Mouse (Mus musculus): ENCODE results near the gene Casp7. TPM values are rescaled to one million over a fixed set of nuclear protein-coding genes. Genes with fewer than 3 reads are reported as not detected.
A peak's percentile ranks its signal among the peaks of the same experiment; 100 is the strongest.
"Not testable (repeated sequence)": the region's sequence is repeated elsewhere in the genome, so short reads cannot be mapped to it uniquely, and the experiment has no call there.

Casp7 gene
- polyA plus RNA-seq (2021): 20.5 TPM

DNA sequence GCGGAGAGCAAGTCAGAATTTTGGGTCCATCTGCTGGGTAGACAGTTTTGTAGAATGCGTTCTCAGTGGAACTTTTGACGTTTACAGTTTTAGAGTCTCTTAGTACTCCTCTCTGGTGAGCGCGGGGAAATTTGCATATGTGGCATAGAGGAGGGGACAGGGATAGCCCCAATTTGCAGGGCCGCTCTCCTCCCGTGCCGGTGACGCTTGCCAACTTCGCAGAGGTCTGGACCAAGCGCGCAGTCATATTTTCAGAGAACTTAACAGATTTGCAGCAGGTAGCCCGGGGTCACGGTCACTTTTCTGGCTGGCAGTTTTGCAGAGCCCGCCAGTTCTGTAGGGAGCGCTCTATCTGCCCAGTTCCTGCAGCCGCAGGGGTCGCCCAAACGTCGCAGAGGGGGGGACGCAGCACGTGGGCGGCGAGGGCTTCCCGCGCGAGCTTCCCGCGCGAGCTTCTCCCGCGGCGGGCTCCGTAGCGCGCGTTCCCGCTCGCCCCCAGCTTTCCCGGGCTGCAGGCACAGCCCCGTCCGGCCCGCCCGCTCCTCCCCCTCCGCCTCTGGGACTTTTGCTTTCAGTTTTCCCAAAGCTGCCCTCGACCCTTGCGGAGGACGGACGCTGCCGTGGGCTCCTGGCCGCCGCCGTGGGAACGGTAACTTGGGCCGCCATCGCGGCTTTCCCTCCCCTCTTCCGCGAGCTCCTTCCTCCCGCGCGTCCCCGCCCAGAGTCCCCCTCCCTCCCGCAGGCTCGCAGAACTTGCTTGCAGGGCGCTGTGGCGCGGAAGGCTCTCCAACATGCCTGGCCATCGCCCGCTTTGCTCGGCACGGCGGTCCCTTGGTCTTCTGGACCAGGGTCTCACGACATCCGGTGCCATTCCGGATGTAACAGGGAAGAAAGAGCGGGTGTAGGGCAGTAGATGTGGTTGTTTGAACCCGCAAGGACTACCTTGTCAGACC, at the start of gene Casp7:
Casp7 (plus strand) TSS at position 461 of the 953 bp plus-strand sequence.
- DNase-seq (ENCODE audit: low read depth, low spot score) (no peak), ATAC-seq (peak; percentile 58)
- ChIA-PET CTCF (interaction anchor here (2.3 kb wide), 1 partner anchor 13 kb away, joined by 6 read pairs; no protein-coding TSS in a partner anchor), POLR2A (interaction anchor here (1.0 to 1.4 kb wide), 2 partner anchors 13 to 23 kb away, joined by 3 read pairs; no protein-coding TSS in a partner anchor)
- no peak for TF ChIP-seq CTCF (IDR thresholded peaks at IDR 0.05)
- in situ Hi-C loops (cut with MboI; ENCODE audit: low pct_unique_long_range_greater_than_20kb): no loop called here
- no peaks in the 10 kb centered on the region for H3K27me3 ChIP-seq

GRCm38 (mm10) chr19:56349295-56349694, 47.6 kb upstream of the Casp7 start:
- ATAC-seq (peak; percentile 78), DNase-seq (ENCODE audit: low read depth, low spot score) (no peak)
- peak; percentile 96 for TF ChIP-seq CTCF (IDR thresholded peaks at IDR 0.05)
- POLR2A ChIA-PET: no interaction called here
- CTCF ChIA-PET: no interaction called here
- H3K27me3 ChIP-seq: no peaks in the 10 kb centered on the region
- in situ Hi-C loops (cut with MboI; ENCODE audit: low pct_unique_long_range_greater_than_20kb): no loop called here

DNA sequence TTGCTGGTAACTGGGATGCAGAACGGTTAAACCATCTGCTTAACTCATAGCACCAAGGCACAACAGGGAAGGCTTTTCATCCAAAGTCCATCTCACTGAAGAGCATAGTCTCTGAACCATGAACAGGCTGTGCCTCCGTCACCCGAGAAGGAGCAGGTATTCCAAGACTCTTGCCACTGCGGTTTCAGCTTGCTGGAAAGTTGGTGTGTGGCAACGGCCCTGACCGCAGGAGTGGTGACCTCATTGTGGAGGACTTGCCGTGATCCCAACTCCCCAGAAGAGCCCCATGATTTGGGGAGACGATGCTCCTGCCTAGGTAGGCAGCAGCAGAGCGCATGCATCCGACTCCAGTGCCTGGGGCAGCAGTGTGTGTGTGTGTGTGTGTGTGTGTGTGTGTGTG, 43.2 kb upstream of the Casp7 start:
- peak; percentile 68 for DNase-seq (ENCODE audit: low read depth, low spot score)
- in situ Hi-C loops (cut with MboI; ENCODE audit: low pct_unique_long_range_greater_than_20kb): no loop called here
- ATAC-seq: peak; percentile 66
- no peak for TF ChIP-seq CTCF (IDR thresholded peaks at IDR 0.05)
- H3K27me3 ChIP-seq: no peaks in the 10 kb centered on the region
- CTCF ChIA-PET: no interaction called here
- POLR2A ChIA-PET: interaction anchor here (0.6 kb wide), 2 partner anchors 12 to 35 kb away, joined by 3 read pairs; no protein-coding TSS in a partner anchor

GRCm38 (mm10) chr19:56355201-56355600, 41.7 kb upstream of the Casp7 start:
- H3K27me3 ChIP-seq: no peaks in the 10 kb centered on the region
- TF ChIP-seq CTCF (IDR thresholded peaks at IDR 0.05): no peak
- POLR2A ChIA-PET: interaction anchor here (1.3 kb wide), 1 partner anchor 68 kb away, joined by 3 read pairs; no protein-coding TSS in a partner anchor
- CTCF ChIA-PET: interaction anchor here (1.3 to 1.4 kb wide), 2 partner anchors 15 to 21 kb away, joined by 3 to 5 read pairs; no protein-coding TSS in a partner anchor
- ATAC-seq: no peak
- DNase-seq (ENCODE audit: low read depth, low spot score): no peak
- in situ Hi-C loops (cut with MboI; ENCODE audit: low pct_unique_long_range_greater_than_20kb): no loop called here

GRCm38 (mm10) chr19:56356480-56357373, 40.2 kb upstream of the Casp7 start:
- TF ChIP-seq CTCF (IDR thresholded peaks at IDR 0.05): peak; percentile 78
- POLR2A ChIA-PET: no interaction called here
- CTCF ChIA-PET: interaction anchor here (0.7 to 2.2 kb wide), 3 partner anchors 9 to 226 kb away, joined by 3 to 11 read pairs (median 4); no protein-coding TSS in a partner anchor
- ATAC-seq (no peak), DNase-seq (ENCODE audit: low read depth, low spot score) (no peak)
- no peaks in the 10 kb centered on the region for H3K27me3 ChIP-seq
- in situ Hi-C loops (cut with MboI; ENCODE audit: low pct_unique_long_range_greater_than_20kb): no loop called here

DNA sequence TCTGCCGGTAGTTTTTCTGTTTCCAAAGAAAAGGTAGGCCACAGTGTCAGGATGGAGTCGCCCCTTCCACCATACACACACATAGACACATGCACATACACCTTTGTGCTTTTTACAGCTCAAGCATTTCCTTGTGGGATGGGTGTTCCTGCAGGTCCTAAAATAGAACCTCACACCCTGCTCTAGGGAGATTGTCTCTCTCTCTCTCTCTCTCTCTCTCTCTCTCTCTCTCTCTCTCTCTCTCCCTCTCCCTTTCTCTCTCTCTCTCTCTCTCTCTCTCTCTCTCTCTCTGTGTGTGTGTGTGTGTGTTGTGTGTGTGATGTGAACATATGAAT, 39.6 kb upstream of the Casp7 start:
- POLR2A ChIA-PET; DNase-seq (ENCODE audit: low read depth, low spot score): not testable (repeated sequence)

GRCm38 (mm10) chr19:56358890-56359289, 38.0 kb upstream of the Casp7 start:
- POLR2A ChIA-PET: interaction anchor here (1.1 kb wide), 1 partner anchor 9 kb away, joined by 3 read pairs; no protein-coding TSS in a partner anchor
- H3K27me3 ChIP-seq: no peaks in the 10 kb centered on the region
- no peak for ATAC-seq
- no peak for DNase-seq (ENCODE audit: low read depth, low spot score)
- TF ChIP-seq CTCF (IDR thresholded peaks at IDR 0.05): no peak
- CTCF ChIA-PET: no interaction called here
- in situ Hi-C loops (cut with MboI; ENCODE audit: low pct_unique_long_range_greater_than_20kb): no loop called here

More for the DNA sequence above, 39.6 kb upstream of the Casp7 start:
- H3K27me3 ChIP-seq; ATAC-seq; in situ Hi-C loops (cut with MboI; ENCODE audit: low pct_unique_long_range_greater_than_20kb): not testable (repeated sequence)
- CTCF ChIA-PET: interaction anchor here (1.2 to 2.2 kb wide), 2 partner anchors 9 to 13 kb away, joined by 4 to 11 read pairs; no protein-coding TSS in a partner anchor

GRCm38 (mm10) chr19:56363721-56364460, 33.0 kb upstream of the Casp7 start:
- DNase-seq (ENCODE audit: low read depth, low spot score) (no peak), ATAC-seq (no peak)
- no peaks in the 10 kb centered on the region for H3K27me3 ChIP-seq
- POLR2A ChIA-PET: interaction anchor here (0.6 kb wide), 1 partner anchor 1258 kb away, joined by 3 read pairs; no protein-coding TSS in a partner anchor
- in situ Hi-C loops (cut with MboI; ENCODE audit: low pct_unique_long_range_greater_than_20kb): no loop called here
- TF ChIP-seq CTCF (IDR thresholded peaks at IDR 0.05): no peak
- CTCF ChIA-PET: interaction anchor here (0.7 kb wide), 1 partner anchor 10 kb away, joined by 3 read pairs; no protein-coding TSS in a partner anchor

GRCm38 (mm10) chr19:56364563-56364962, 32.4 kb upstream of the Casp7 start:
- ChIA-PET CTCF (interaction anchor here (0.7 to 2.4 kb wide), 2 partner anchors 7 to 10 kb away, joined by 3 to 11 read pairs; no protein-coding TSS in a partner anchor), POLR2A (no interaction called here)
- in situ Hi-C loops (cut with MboI; ENCODE audit: low pct_unique_long_range_greater_than_20kb): no loop called here
- DNase-seq (ENCODE audit: low read depth, low spot score): no peak
- no peaks in the 10 kb centered on the region for H3K27me3 ChIP-seq
- no peak for TF ChIP-seq CTCF (IDR thresholded peaks at IDR 0.05)
- ATAC-seq: no peak

Measured in Patski (cell line).